Mouse (Mus musculus): ENCODE measurements around the gene 2010109A12Rik.

- TF ChIP-seq POLR2A (IDR thresholded peaks at IDR 0.05; ENCODE audit: low read depth, low read length) (no peak), CTCF (IDR thresholded peaks at IDR 0.05; ENCODE audit: extremely low read depth, insufficient read depth, insufficient read length, insufficient replicate concordance) (no peak)
These were observed 8.1 kb upstream of the 2010109A12Rik start for GRCm38 (mm10) chr5:93198232-93198631.

Measured in spleen, adult 2 months (tissue).